Mouse (Mus musculus) myocyte (in vitro differentiated cells): ENCODE data around the gene Il4i1. TPM values are rescaled to one million over a fixed set of nuclear protein-coding genes. Genes with fewer than 3 reads are reported as not detected.
A peak's percentile ranks its signal among the peaks of the same experiment; 100 is the strongest.

Source experiments
- H3K27me3 ChIP-seq: one replicate; pipeline ENCODE4 v1.6.1; 2011; ENCODE audit not compliant: control insufficient read depth, insufficient read depth, insufficient read length
- H3K36me3 ChIP-seq: one replicate; pipeline ENCODE4 v1.6.1; 2011; ENCODE audit not compliant: control insufficient read depth, insufficient read depth
- H3K4me2 ChIP-seq: one replicate; pipeline ENCODE4 v1.6.1; 2011; ENCODE audit warnings: low read depth, control low read depth
- H3K4me3 ChIP-seq: one replicate; pipeline ENCODE4 v1.5.1; 2011; ENCODE audit warnings: mild to moderate bottlenecking, control low read depth, moderate library complexity
- H3K79me2 ChIP-seq: one replicate; pipeline ENCODE4 v1.6.1; 2011; ENCODE audit not compliant: control insufficient read depth, insufficient read depth
- H3ac ChIP-seq: one replicate; pipeline ENCODE4 v1.6.1; 2011; ENCODE audit not compliant: control insufficient read depth, insufficient read length
- CEBPB ChIP-seq: IDR thresholded peaks from 2 replicates; pipeline ENCODE4 v1.6.1; 2011; ENCODE audit warnings: mild to moderate bottlenecking, moderate library complexity; ENCODE audit not compliant: poor library complexity, insufficient read depth, severe bottlenecking
- E2F4 ChIP-seq: IDR thresholded peaks from one replicate; pipeline ENCODE4 v1.6.1; 2011; ENCODE audit warnings: mild to moderate bottlenecking, control low read depth, moderate library complexity; ENCODE audit not compliant: insufficient read depth
- MAX ChIP-seq: IDR thresholded peaks from one replicate; pipeline ENCODE4 v1.6.1; 2011; ENCODE audit warnings: low read depth, mild to moderate bottlenecking, control low read depth
- MYOD1 ChIP-seq, 3 experiments: IDR thresholded peaks; one replicate each; pipeline ENCODE4 v1.6.1; 2011; ENCODE audit warnings: control low read depth in 2 of 3, low read depth in 2 of 3, mild to moderate bottlenecking in 2 of 3, moderate library complexity in 1 of 3; ENCODE audit not compliant: insufficient read length in 2 of 3, control insufficient read depth in 1 of 3
- MYOG ChIP-seq, 3 experiments: IDR thresholded peaks; one replicate each; pipeline ENCODE4 v1.6.1; 2011; ENCODE audit warnings: control low read depth in 2 of 3, low read depth in 2 of 3, mild to moderate bottlenecking in 2 of 3; ENCODE audit not compliant: insufficient read length in 2 of 3, control insufficient read depth in 1 of 3, insufficient read depth in 1 of 3
- POLR2A ChIP-seq: IDR thresholded peaks from one replicate; pipeline ENCODE4 v1.6.1; 2011; ENCODE audit warnings: low read depth, mild to moderate bottlenecking, control low read depth, moderate library complexity; ENCODE audit not compliant: insufficient read length
- POLR2AphosphoS2 ChIP-seq: IDR thresholded peaks from one replicate; pipeline ENCODE4 v1.6.1; 2011; ENCODE audit warnings: low read depth, control low read depth; ENCODE audit not compliant: insufficient read length
- REST ChIP-seq: IDR thresholded peaks from one replicate; pipeline ENCODE4 v1.6.1; 2011; ENCODE audit warnings: mild to moderate bottlenecking, control low read depth, moderate library complexity; ENCODE audit not compliant: insufficient read depth, insufficient read length
- SRF ChIP-seq: IDR thresholded peaks from one replicate; pipeline ENCODE4 v1.6.1; 2011; ENCODE audit warnings: low read depth; ENCODE audit not compliant: control insufficient read depth, insufficient read length
- TCF12 ChIP-seq: IDR thresholded peaks from one replicate; pipeline ENCODE4 v1.6.1; 2011; ENCODE audit warnings: mild to moderate bottlenecking, control low read depth; ENCODE audit not compliant: poor library complexity, insufficient read depth, severe bottlenecking
- TCF3 ChIP-seq: IDR thresholded peaks from one replicate; pipeline ENCODE4 v1.6.1; 2011; ENCODE audit warnings: low read depth, control low read depth; ENCODE audit not compliant: insufficient read length
- USF1 ChIP-seq: IDR thresholded peaks from one replicate; pipeline ENCODE4 v1.6.1; 2011; ENCODE audit warnings: low read depth, mild to moderate bottlenecking, control low read depth, moderate library complexity
- polyA plus RNA-seq: library from polyadenylated mRNA; unstranded; fragments of >200 nt; fragmentation: generic; extraction: Trizol; gene quantifications from one replicate; pipeline ENCODE4 v1.2.1, GENCODE M21; 2012; ENCODE audit warnings: missing spikeins

Gene Il4i1
- polyA plus RNA-seq, 1 experiment: 1.9 TPM

- Histone ChIP-seq H3K27me3 (no peaks in the 10 kb centered on the region), H3K4me2 (peak overlapping the region; percentile 86), H3K79me2 (peaks cover 59% of the 10 kb centered on the region), H3ac (peak overlapping the region; percentile 65), H3K36me3 (peaks cover 37% of the 10 kb centered on the region), H3K4me3 (peak overlapping the region; percentile 94)
- TF ChIP-seq CEBPB (no peak), POLR2A (peak; percentile 45), MYOG (IDR thresholded peaks at IDR 0.05; ENCODE audit: control insufficient read depth in 1 of 3, insufficient read depth in 1 of 3, insufficient read length in 2 of 3, low read depth in 2 of 3) (no peak), REST (no peak), E2F4 (no peak), MAX (no peak), MYOD1 (IDR thresholded peaks at IDR 0.05; ENCODE audit: control insufficient read depth in 1 of 3, insufficient read length in 2 of 3, low read depth in 2 of 3) (no peak), POLR2AphosphoS2 (peak; percentile 77), USF1 (no peak), SRF (no peak)
Measured at GRCm38 (mm10) chr7:44814952-44815553, 1.1 kb upstream of the Il4i1 start.

DNA sequence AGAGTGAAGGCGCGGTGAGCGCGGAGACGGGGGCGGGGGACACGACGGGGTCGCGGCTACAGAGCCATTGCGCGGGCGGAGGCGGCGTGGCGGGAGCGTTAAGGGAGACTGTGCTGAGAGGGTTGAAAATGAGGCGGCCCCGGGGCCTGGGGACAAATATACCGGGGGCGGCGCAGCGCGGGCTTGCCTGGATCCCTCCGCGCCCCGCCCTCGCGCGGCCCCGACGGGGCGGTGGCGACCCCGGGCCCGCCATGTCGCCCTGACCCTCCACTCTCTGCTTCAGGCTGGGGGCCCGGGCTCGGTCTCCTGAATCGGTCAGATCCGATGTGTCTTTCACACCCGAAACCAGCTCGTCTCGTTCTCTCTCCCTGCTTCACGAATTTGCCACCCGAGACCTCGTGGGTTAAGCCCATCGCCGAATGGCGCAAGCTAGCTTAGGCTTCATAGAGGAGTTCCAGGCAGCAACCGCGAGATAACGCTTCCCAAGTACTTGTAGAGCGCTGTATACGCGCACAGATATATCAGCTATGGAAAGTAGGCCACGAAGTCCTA lies 359 bp downstream of the Il4i1 start, which contains the start of gene Atf5:
Gene Atf5, minus strand, starts transcription at position 189 of the 552 bp plus-strand sequence.
- Histone ChIP-seq H3K4me3 (peak within 1 kb of the TSS; percentile 94), H3K27me3 (no peaks in the 10 kb centered on the region), H3K36me3 (peaks cover 25% of the 10 kb centered on the region), H3K79me2 (peaks cover 74% of the 10 kb centered on the region), H3ac (peak within 1 kb of the TSS; percentile 65), H3K4me2 (peak within 1 kb of the TSS; percentile 97)
- TF ChIP-seq MYOD1 (IDR thresholded peaks at IDR 0.05; ENCODE audit: control insufficient read depth in 1 of 3, insufficient read length in 2 of 3, low read depth in 2 of 3) (no peak), POLR2AphosphoS2 (peak; percentile 88), SRF (peak; percentile 2), CEBPB (no peak), POLR2A (peak; percentile 89), USF1 (no peak), MAX (no peak), E2F4 (no peak), TCF3 (no peak), REST (no peak), TCF12 (no peak), MYOG (IDR thresholded peaks at IDR 0.05; ENCODE audit: control insufficient read depth in 1 of 3, insufficient read depth in 1 of 3, insufficient read length in 2 of 3, low read depth in 2 of 3) (peak in 1 of 3 experiments; percentile 5)

DNA sequence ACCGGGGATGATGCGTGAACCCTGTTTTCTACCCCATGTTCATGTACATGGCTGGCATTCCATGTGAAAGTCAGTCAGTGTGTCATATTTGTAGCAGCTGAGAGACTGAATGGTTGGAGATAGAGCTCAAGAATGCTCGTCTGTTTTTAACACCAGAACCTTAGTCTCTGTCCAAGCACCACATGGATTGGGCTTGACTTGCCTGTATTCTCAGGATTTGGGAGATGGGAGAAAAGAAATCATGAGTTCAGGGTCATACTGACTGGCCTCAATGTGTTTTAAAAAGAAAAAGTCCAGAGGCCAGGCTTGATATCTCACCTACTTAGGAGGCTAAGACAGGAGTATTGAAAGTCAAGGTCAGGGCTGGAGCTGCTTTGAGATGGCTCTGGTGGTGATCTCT lies 1.3 kb downstream of the Il4i1 start:
- Histone ChIP-seq H3K4me3 (peak overlapping the region; percentile 94), H3K36me3 (peaks cover 16% of the 10 kb centered on the region), H3ac (peak overlapping the region; percentile 65), H3K27me3 (no peaks in the 10 kb centered on the region), H3K79me2 (peaks cover 83% of the 10 kb centered on the region), H3K4me2 (peak overlapping the region; percentile 97)
- TF ChIP-seq USF1 (no peak), SRF (no peak), MYOD1 (IDR thresholded peaks at IDR 0.05; ENCODE audit: control insufficient read depth in 1 of 3, insufficient read length in 2 of 3, low read depth in 2 of 3) (no peak), TCF12 (no peak), REST (no peak), POLR2AphosphoS2 (no peak), E2F4 (no peak), MAX (no peak)

DNA sequence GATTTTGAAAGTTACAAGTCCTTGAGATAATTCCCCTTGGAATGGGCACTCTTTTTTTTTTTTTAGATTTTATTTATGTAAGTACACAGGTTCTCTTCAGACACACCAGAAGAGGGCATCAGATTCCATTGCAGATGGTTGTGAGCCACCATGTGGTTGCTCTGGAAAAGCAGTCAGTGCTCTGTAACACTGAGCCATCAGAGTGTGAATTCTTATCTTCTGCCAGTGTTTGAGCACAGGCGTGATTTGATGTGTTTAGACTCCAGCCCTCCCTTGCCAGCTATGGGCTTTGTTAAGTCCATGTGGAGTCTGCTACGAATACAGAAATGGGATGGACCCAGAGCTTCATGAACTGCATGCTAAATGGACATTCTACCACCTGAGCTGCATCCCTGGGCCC lies 2.0 kb downstream of the Il4i1 start:
- peaks cover 90% of the 10 kb centered on the region for H3K79me2 ChIP-seq
- H3K27me3 ChIP-seq: no peaks in the 10 kb centered on the region
- TF ChIP-seq REST: no peak
- no peak for TF ChIP-seq USF1
- TF ChIP-seq POLR2AphosphoS2: no peak
- TF ChIP-seq POLR2A: no peak
- TF ChIP-seq MYOD1 (IDR thresholded peaks at IDR 0.05; ENCODE audit: control insufficient read depth in 1 of 3, insufficient read length in 2 of 3, low read depth in 2 of 3): no peak
- TF ChIP-seq MAX: no peak
- no peak for TF ChIP-seq E2F4
- TF ChIP-seq CEBPB: no peak
- TF ChIP-seq MYOG (IDR thresholded peaks at IDR 0.05; ENCODE audit: control insufficient read depth in 1 of 3, insufficient read depth in 1 of 3, insufficient read length in 2 of 3, low read depth in 2 of 3): no peak
- no peak for TF ChIP-seq TCF12
- peak overlapping the region; percentile 94 for H3K4me3 ChIP-seq
- H3K36me3 ChIP-seq: peaks cover 13% of the 10 kb centered on the region
- H3ac ChIP-seq: peak overlapping the region; percentile 41
- peak overlapping the region; percentile 97 for H3K4me2 ChIP-seq
